Mouse (Mus musculus) hindbrain, embryonic 12.5 days (tissue): ENCODE data around the gene Hba-x. TPM values are rescaled to one million over a fixed set of nuclear protein-coding genes. Genes with fewer than 3 reads are reported as not detected.
A peak's percentile ranks its signal among the peaks of the same experiment; 100 is the strongest.

Experiments used
- ATAC-seq: fragments of 200-750 bp; cut with Nextera tagmentation; 2 replicates; pipeline ENCODE4 v1.8.0; 2017; ENCODE audit warnings: moderate TSS enrichment; ENCODE audit not compliant: low FRiP score
- H3K27ac ChIP-seq: fragments of 300-500 bp; sonication (generic); 2 replicates; pipeline ENCODE4 v1.5.1; 2016; ENCODE audit warnings: mild to moderate bottlenecking
- H3K27me3 ChIP-seq: fragments of 300-500 bp; sonication (generic); 2 replicates; pipeline ENCODE4 v1.6.1; 2016; ENCODE audit warnings: mild to moderate bottlenecking
- H3K36me3 ChIP-seq: fragments of 300-500 bp; sonication (generic); 2 replicates; pipeline ENCODE4 v1.6.1; 2016; ENCODE audit warnings: mild to moderate bottlenecking
- H3K4me1 ChIP-seq: fragments of 300-500 bp; sonication (generic); 2 replicates; pipeline ENCODE4 v1.6.1; 2016
- H3K4me2 ChIP-seq: fragments of 300-500 bp; sonication (generic); replicated peaks from 2 replicates; pipeline ENCODE4 v1.6.1; 2016; ENCODE audit warnings: mild to moderate bottlenecking
- H3K4me3 ChIP-seq: fragments of 300-500 bp; sonication (generic); 2 replicates; pipeline ENCODE4 v1.5.1; 2016; ENCODE audit warnings: mild to moderate bottlenecking
- H3K9ac ChIP-seq: fragments of 300-500 bp; sonication (generic); 2 replicates; pipeline ENCODE4 v1.6.1; 2016; ENCODE audit warnings: mild to moderate bottlenecking, moderate library complexity
- H3K9me3 ChIP-seq: fragments of 300-500 bp; sonication (generic); replicated peaks from 2 replicates; pipeline ENCODE4 v1.6.1; 2016; ENCODE audit warnings: mild to moderate bottlenecking
- WGBS: fragments of 180-500 bp; shearing (Covaris S2); methylation state at CpG from one replicate; pipeline ENCODE4 v1.1.7; 2016; 5-methylcytosine and 5-hydroxymethylcytosine counted together
- polyA plus RNA-seq: library from polyadenylated mRNA; unstranded; fragments of >200 nt; fragmentation: Nextera tagmentation; extraction: Ambion mirVana; gene quantifications from 2 replicates; pipeline ENCODE4 v1.2.1, GENCODE M21; 2016

Hba-x gene
- polyA plus RNA-seq, 1 experiment from 2014 or later, result 2,073 TPM

GRCm38 (mm10) chr11:32320507-32321195 lies 44.5 kb downstream of the Hba-x start:
- no peak overlapping the region for H3K4me3 ChIP-seq
- H3K27ac ChIP-seq, result no peak overlapping the region
- H3K4me2 ChIP-seq, result no peak overlapping the region
- H3K36me3 ChIP-seq, result no peaks in the 10 kb centered on the region
- H3K4me1 ChIP-seq, result peaks cover 6% of the 10 kb centered on the region; the same call in 1 of the 2 replicates
- H3K27me3 ChIP-seq, result no peaks in the 10 kb centered on the region
- WGBS, result 62% methylated on average over 11 of the region's 11 CpGs
- ATAC-seq, result no peak
- no peak overlapping the region for H3K9ac ChIP-seq
- H3K9me3 ChIP-seq, result no peaks in the 10 kb centered on the region

GRCm38 (mm10) chr11:32321196-32321565 lies 45.0 kb downstream of the Hba-x start:
- Histone ChIP-seq H3K4me2 (no peak overlapping the region), H3K27me3 (no peaks in the 10 kb centered on the region), H3K9me3 (no peaks in the 10 kb centered on the region), H3K27ac (no peak overlapping the region), H3K4me3 (no peak overlapping the region), H3K36me3 (no peaks in the 10 kb centered on the region), H3K9ac (no peak overlapping the region), H3K4me1 (peaks cover 6% of the 10 kb centered on the region; the same call in 1 of the 2 replicates)
- no peak for ATAC-seq
- 44% methylated on average over 8 of the region's 8 CpGs for WGBS

- peak overlapping the region; percentile 31 for H3K4me2 ChIP-seq
- WGBS, result 9% methylated on average over 15 of the region's 15 CpGs
- peak; percentile 78 for ATAC-seq
These were observed 48.4 kb downstream of the Hba-x start for GRCm38 (mm10) chr11:32324609-32325008.

More at GRCm38 (mm10) chr11:32324609-32325008, 48.4 kb downstream of the Hba-x start:
- Histone ChIP-seq H3K27ac (no peak overlapping the region), H3K9me3 (no peaks in the 10 kb centered on the region), H3K27me3 (no peaks in the 10 kb centered on the region), H3K9ac (no peak overlapping the region), H3K4me1 (peaks cover 6% of the 10 kb centered on the region; the same call in 1 of the 2 replicates), H3K4me3 (0 out of 2 replicates have a peak overlapping the region, but pooled peaks have one; percentile 10), H3K36me3 (no peaks in the 10 kb centered on the region)

Other genes starting within 250 kb of the Hba-x start
- not detected in 2 replicates for gene Il9r, start 76.1 kb upstream of the Hba-x start, polyA plus RNA-seq
- gene Snrnp25, start 71.0 kb upstream of the Hba-x start, polyA plus RNA-seq, result 52.8 and 55.1 TPM in 2 replicates
- 32.8 and 33.1 TPM in 2 replicates for gene Rhbdf1, start 54.1 kb upstream of the Hba-x start, polyA plus RNA-seq
- gene Mpg, start 49.9 kb upstream of the Hba-x start, polyA plus RNA-seq, result 30.4 and 32.3 TPM in 2 replicates
- 51.3 and 51.7 TPM in 2 replicates for gene Nprl3, start 8.7 kb upstream of the Hba-x start, polyA plus RNA-seq
- gene Hba-a1, start 7.1 kb downstream of the Hba-x start, polyA plus RNA-seq, result 2,983 and 3,718 TPM in 2 replicates
- 4.6 and 5.1 TPM in 2 replicates for gene Hbq1b, start 10.6 kb downstream of the Hba-x start, polyA plus RNA-seq
- 6,460 and 7,804 TPM in 2 replicates for gene Hba-a2, start 20.1 kb downstream of the Hba-x start, polyA plus RNA-seq
- gene Hbq1a, start 23.7 kb downstream of the Hba-x start, polyA plus RNA-seq, result 0.72 TPM in 1 of 2 replicates, not detected in the other
- 29.5 and 31.7 TPM in 2 replicates for gene Sh3pxd2b, start 71.4 kb downstream of the Hba-x start, polyA plus RNA-seq
- 64.4 and 71.9 TPM in 2 replicates for gene Ubtd2, start 179.0 kb downstream of the Hba-x start, polyA plus RNA-seq